Mouse (Mus musculus) cortical plate, adult 2 months (tissue): ENCODE results near the gene Apln.
A peak's percentile ranks its signal among the peaks of the same experiment; 100 is the strongest.

ENCODE experiments used
- CTCF ChIP-seq: fragments of 200-500 bp; IDR thresholded peaks from 2 replicates; pipeline ENCODE4 v1.5.1; 2011; ENCODE audit warnings: mild to moderate bottlenecking, control low read depth, low read length; ENCODE audit not compliant: insufficient read depth; ENCODE audit errors: extremely low read depth
- POLR2A ChIP-seq: fragments of 200-500 bp; IDR thresholded peaks from 2 replicates; pipeline ENCODE4 v1.6.1; 2011; ENCODE audit warnings: mild to moderate bottlenecking, low read length, control low read depth; ENCODE audit not compliant: insufficient read depth; ENCODE audit errors: extremely low read depth

DNA sequence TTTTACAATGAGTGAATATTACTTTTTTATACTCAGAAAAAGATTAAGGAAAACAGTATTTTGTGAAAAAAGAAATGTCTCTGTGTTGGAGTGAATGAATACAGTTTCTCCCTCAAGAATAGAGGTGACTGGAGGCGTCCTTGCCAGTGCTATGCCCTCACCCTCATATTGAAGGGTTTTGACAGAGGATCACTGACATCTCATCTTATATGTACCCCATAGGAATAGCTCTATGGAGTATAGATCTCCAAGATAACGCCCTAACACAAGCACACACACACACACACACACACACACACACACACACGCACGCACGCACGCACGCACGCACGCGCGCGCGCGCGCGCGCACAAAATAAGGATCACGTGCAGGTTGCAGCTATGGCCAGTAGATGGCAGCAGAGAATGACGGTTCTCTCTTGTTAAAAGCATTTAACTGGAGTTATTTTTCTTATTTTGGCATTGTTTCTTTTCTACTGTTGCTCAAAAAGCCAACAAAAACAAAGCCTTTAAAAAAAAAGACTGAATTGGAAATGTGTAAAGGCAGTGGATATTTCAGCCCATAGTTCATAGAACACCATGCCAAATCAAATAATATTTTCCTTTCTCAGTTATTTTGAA is 49.5 kb downstream of the Apln start:
- no peak for TF ChIP-seq POLR2A
- TF ChIP-seq CTCF: peak; percentile 43
